Mouse (Mus musculus) hindbrain, embryonic 16.5 days (tissue): ENCODE data around the gene Olfr1368. TPM values are rescaled to one million over a fixed set of nuclear protein-coding genes. Genes with fewer than 3 reads are reported as not detected.
"Not testable (repeated sequence)": the region's sequence is repeated elsewhere in the genome, so short reads cannot be mapped to it uniquely, and the experiment has no call there.

Experiments
- ATAC-seq: fragments of 200-750 bp; cut with Nextera tagmentation; 2 replicates; pipeline ENCODE4 v1.8.0; 2017; ENCODE audit warnings: moderate TSS enrichment, moderate library complexity
- H3K27ac ChIP-seq: fragments of 300-500 bp; sonication (generic); 2 replicates; pipeline ENCODE4 v1.5.1; 2014; ENCODE audit warnings: low read depth, mild to moderate bottlenecking, control low read depth, low read length, moderate library complexity
- H3K27me3 ChIP-seq: fragments of 300-500 bp; sonication (generic); replicated peaks from 2 replicates; pipeline ENCODE4 v1.6.1; 2014; ENCODE audit warnings: low read length; ENCODE audit not compliant: control insufficient read depth, insufficient read depth
- H3K36me3 ChIP-seq: fragments of 300-500 bp; sonication (generic); 2 replicates; pipeline ENCODE4 v1.6.1; 2014; ENCODE audit warnings: mild to moderate bottlenecking, low read length, moderate library complexity, mixed read lengths; ENCODE audit not compliant: control insufficient read depth, insufficient read depth
- H3K4me1 ChIP-seq: fragments of 300-500 bp; sonication (generic); 2 replicates; pipeline ENCODE4 v1.6.1; 2014; ENCODE audit warnings: low read depth, low read length; ENCODE audit not compliant: control insufficient read depth, insufficient read depth
- H3K4me2 ChIP-seq: fragments of 300-500 bp; sonication (generic); 2 replicates; pipeline ENCODE4 v1.6.1; 2014; ENCODE audit warnings: mild to moderate bottlenecking, low read length, control low read depth, moderate library complexity
- H3K4me3 ChIP-seq: fragments of 300-500 bp; sonication (generic); 2 replicates; pipeline ENCODE4 v1.5.1; 2014; ENCODE audit warnings: mild to moderate bottlenecking, low read length, control low read depth, moderate library complexity
- H3K9ac ChIP-seq: fragments of 300-500 bp; sonication (generic); 2 replicates; pipeline ENCODE4 v1.6.1; 2014; ENCODE audit warnings: low read depth, mild to moderate bottlenecking, control low read depth, low read length, moderate library complexity
- H3K9me3 ChIP-seq: fragments of 300-500 bp; sonication (generic); 2 replicates; pipeline ENCODE4 v1.6.1; 2014; ENCODE audit warnings: mild to moderate bottlenecking, low read length, moderate library complexity; ENCODE audit not compliant: control insufficient read depth
- WGBS: fragments of 180-500 bp; shearing (Covaris S2); extraction: QIAGEN DNeasy Blood & Tissue Kit; methylation state at CpG from one replicate; pipeline ENCODE4 v1.1.7; 2014; 5-methylcytosine and 5-hydroxymethylcytosine counted together
- polyA plus RNA-seq: library from polyadenylated mRNA; unstranded; fragments of >200 nt; fragmentation: Nextera tagmentation; extraction: Ambion mirVana; gene quantifications from 2 replicates; pipeline ENCODE4 v1.2.1, GENCODE M21; 2015

Olfr1368 gene
- polyA plus RNA-seq, 1 experiment from 2014 or later: not detected

- no peaks in the 10 kb centered on the region for H3K9me3 ChIP-seq
- H3K36me3 ChIP-seq: no peaks in the 10 kb centered on the region
- peak overlapping the region; percentile 67 for H3K9ac ChIP-seq
- H3K27ac ChIP-seq: no peak overlapping the region
- no peaks in the 10 kb centered on the region for H3K27me3 ChIP-seq
- under 1% methylated on average over 15 of the region's 15 CpGs for WGBS
- peaks cover 4% of the 10 kb centered on the region for H3K4me1 ChIP-seq
- peak overlapping the region; percentile 55 for H3K4me3 ChIP-seq
- peak; percentile 9; the same call in 1 of the 2 replicates for ATAC-seq
- peak overlapping the region; percentile 96 for H3K4me2 ChIP-seq
Observed at GRCm38 (mm10) chr13:21159475-21159819, 13.8 kb upstream of the Olfr1368 start.

- Histone ChIP-seq H3K27ac (no peak overlapping the region), H3K9me3 (no peaks in the 10 kb centered on the region), H3K9ac (peak overlapping the region; percentile 67), H3K4me3 (peak overlapping the region; percentile 55), H3K4me2 (peak overlapping the region; percentile 96), H3K36me3 (no peaks in the 10 kb centered on the region), H3K4me1 (peaks cover 4% of the 10 kb centered on the region), H3K27me3 (no peaks in the 10 kb centered on the region)
- ATAC-seq: peak; percentile 69
- WGBS: under 1% methylated on average over 19 of the region's 19 CpGs
Observed at GRCm38 (mm10) chr13:21158785-21159474, 13.3 kb upstream of the Olfr1368 start.

DNA sequence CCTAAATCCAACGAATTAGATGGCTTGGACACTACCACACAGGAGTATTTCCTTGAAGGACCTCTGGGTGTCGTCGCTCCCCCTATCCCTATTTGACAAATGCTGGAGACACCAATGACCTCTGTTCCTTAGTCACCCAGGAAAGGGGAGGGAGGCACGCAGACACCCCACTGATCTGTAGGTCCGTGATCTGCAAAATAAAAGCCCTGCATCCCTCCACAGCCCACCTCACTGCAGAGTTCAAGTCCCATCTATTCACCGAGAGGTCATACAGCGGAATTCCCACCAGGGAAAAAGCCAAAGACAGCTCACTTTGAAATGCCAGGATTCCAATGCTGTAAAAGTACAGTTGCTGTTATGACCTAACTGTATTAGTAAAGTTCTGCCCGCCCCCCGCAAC, 12.4 kb upstream of the Olfr1368 start:
- 7% methylated on average over 9 of the region's 9 CpGs for WGBS
- peak overlapping the region; percentile 96 for H3K4me2 ChIP-seq

GRCm38 (mm10) chr13:21155888-21156287, 10.2 kb upstream of the Olfr1368 start:
- Histone ChIP-seq H3K4me1 (peaks cover 4% of the 10 kb centered on the region), H3K36me3 (no peaks in the 10 kb centered on the region), H3K9ac (no peak overlapping the region), H3K4me3 (no peak overlapping the region), H3K4me2 (no peak overlapping the region), H3K27ac (no peak overlapping the region), H3K27me3 (no peaks in the 10 kb centered on the region), H3K9me3 (no peaks in the 10 kb centered on the region)
- ATAC-seq: no peak
- WGBS: 86% methylated on average over 5 of the region's 5 CpGs

More for the DNA sequence above, 12.4 kb upstream of the Olfr1368 start:
- Histone ChIP-seq H3K36me3 (no peaks in the 10 kb centered on the region), H3K9me3 (no peaks in the 10 kb centered on the region), H3K27me3 (no peaks in the 10 kb centered on the region), H3K4me1 (peaks cover 4% of the 10 kb centered on the region), H3K27ac (no peak overlapping the region), H3K4me3 (peak overlapping the region; percentile 17), H3K9ac (no peak overlapping the region)
- ATAC-seq: no peak

DNA sequence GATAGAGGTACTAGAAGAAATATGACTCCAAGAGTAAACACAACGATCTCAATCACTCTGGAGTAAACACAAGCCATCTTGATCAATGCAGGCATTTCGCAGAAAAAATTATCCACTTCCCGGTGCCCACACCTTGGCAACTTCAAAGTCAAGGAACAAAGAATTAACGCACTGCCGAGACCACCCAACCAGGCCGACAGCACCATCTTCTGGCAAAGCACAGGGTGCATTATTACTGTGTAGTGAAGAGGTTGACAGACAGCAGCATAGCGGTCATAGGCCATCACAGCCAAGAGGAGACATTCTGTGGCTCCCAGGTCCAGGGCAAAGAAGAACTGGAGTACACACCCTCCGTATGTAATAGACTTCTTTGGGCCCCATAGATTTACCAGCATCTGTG, 3.2 kb downstream of the Olfr1368 start:
- Histone ChIP-seq H3K27ac (no peak overlapping the region), H3K9me3 (no peaks in the 10 kb centered on the region), H3K4me3 (no peak overlapping the region), H3K9ac (no peak overlapping the region), H3K36me3 (no peaks in the 10 kb centered on the region), H3K27me3 (no peaks in the 10 kb centered on the region), H3K4me1 (no peaks in the 10 kb centered on the region), H3K4me2 (no peak overlapping the region)
- ATAC-seq: no peak
- WGBS: 47% methylated on average over 8 of the region's 8 CpGs

DNA sequence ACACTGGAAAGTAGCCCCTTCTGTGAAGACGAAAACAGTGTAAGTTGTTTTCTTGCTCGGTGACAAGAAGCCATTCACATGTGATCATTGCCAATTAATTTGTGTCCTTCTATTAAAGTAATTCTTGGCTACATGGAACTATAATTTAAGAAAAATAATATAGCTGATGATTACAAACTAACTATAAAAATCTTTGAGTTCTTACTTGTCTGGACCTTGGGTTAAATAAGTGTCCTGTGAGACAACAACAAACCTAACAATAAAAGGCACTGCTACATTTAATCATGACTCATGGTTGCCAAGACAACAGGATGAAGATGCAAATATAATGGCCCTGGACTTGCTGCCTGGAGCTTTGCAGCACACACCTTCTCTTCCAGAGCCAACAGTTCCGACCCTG, 16.3 kb downstream of the Olfr1368 start, which contains the start of gene Olfr263:
Olfr263 (plus strand) TSS at position 301 of the 400 bp plus-strand sequence.
- H3K4me3 ChIP-seq, H3K4me2 ChIP-seq, H3K27me3 ChIP-seq, H3K27ac ChIP-seq, H3K36me3 ChIP-seq, H3K4me1 ChIP-seq, H3K9ac ChIP-seq, H3K9me3 ChIP-seq, ATAC-seq: not testable (repeated sequence)
- WGBS: 75% methylated on average over 3 of the region's 3 CpGs

- ATAC-seq: no peak
- Histone ChIP-seq H3K9ac (no peak overlapping the region), H3K36me3 (no peaks in the 10 kb centered on the region), H3K4me2 (no peak overlapping the region), H3K9me3 (no peaks in the 10 kb centered on the region), H3K27ac (no peak overlapping the region), H3K4me1 (no peaks in the 10 kb centered on the region), H3K27me3 (no peaks in the 10 kb centered on the region), H3K4me3 (no peak overlapping the region)
- 91% methylated on average over 4 of the region's 4 CpGs for WGBS
Observed at GRCm38 (mm10) chr13:21114121-21114520, 31.5 kb downstream of the Olfr1368 start.

DNA sequence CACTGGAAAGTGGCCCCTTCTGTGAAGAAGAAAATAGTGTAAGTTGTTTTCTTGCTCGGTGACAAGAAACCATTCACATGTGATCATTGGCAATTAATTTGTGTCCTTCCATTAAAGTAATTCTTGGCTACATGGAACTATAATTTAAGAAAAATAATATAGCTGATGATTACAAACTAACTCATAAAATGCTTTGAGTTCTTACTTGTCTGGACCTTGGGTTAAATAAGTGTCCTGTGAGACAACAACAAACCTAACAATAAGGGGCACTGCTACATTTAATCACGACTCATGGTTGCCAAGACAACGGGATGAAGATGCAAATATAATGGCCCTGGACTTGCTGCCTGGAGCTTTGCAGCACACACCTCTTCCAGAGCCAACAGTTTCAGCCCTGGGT, 34.5 kb downstream of the Olfr1368 start, which contains the start of gene Olfr1369-ps1:
Olfr1369-ps1 (plus strand) TSS at position 301 of the 400 bp plus-strand sequence.
- not testable (repeated sequence) for H3K9ac ChIP-seq, H3K27ac ChIP-seq, H3K4me2 ChIP-seq, H3K9me3 ChIP-seq, ATAC-seq, H3K27me3 ChIP-seq, H3K36me3 ChIP-seq, H3K4me3 ChIP-seq, H3K4me1 ChIP-seq
- 68% methylated on average over 3 of the region's 3 CpGs for WGBS

- Histone ChIP-seq H3K4me1 (no peaks in the 10 kb centered on the region), H3K36me3 (no peaks in the 10 kb centered on the region), H3K4me2 (no peak overlapping the region), H3K4me3 (no peak overlapping the region), H3K9me3 (no peaks in the 10 kb centered on the region), H3K27ac (no peak overlapping the region), H3K27me3 (no peaks in the 10 kb centered on the region), H3K9ac (no peak overlapping the region)
- WGBS: 92% methylated on average over 6 of the region's 6 CpGs
- no peak for ATAC-seq
Observed at GRCm38 (mm10) chr13:21110441-21110840, 35.2 kb downstream of the Olfr1368 start.
